Mouse (Mus musculus): ENCODE measurements around the gene Ptchd3. TPM values are rescaled to one million over a fixed set of nuclear protein-coding genes. Genes with fewer than 3 reads are reported as not detected.

Ptchd3 gene
- polyA plus RNA-seq (2015; fragmentation: Nextera tagmentation; extraction: Ambion mirVana), result not detected in 2 replicates

DNA sequence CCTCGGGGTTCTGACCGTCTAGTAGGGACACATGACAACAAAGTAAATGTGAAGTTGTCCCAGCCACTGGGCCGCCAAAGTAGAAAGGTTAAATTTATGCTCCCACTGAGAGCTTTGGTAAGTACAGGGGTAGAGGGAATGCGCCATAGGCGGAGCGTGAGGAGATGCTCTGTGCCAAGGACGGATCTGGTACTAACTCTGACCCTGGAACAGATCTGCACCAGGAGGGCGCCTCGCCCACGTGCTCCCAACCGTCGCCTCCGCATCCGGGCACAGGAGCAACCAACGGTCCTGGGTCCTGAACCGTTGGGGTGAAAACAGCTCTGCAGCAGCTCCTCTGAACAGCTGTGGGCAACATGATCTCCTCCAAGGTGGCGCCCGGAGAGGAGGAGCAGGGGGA, at the start of gene Ptchd3:
Gene Ptchd3 (plus strand): TSS at position 301 of the 400 bp plus-strand sequence.
- H3K9ac ChIP-seq, result no peak within 1 kb of the TSS
- no peaks in the 10 kb centered on the region for H3K36me3 ChIP-seq (replicated peaks)
- no peak within 1 kb of the TSS for H3K4me3 ChIP-seq
- WGBS, result 71% methylated on average over 18 of the region's 18 CpGs
- no peak within 1 kb of the TSS for H3K4me2 ChIP-seq
- H3K9me3 ChIP-seq, result no peaks in the 10 kb centered on the region
- no peak for ATAC-seq (replicated peaks)
- no peaks in the 10 kb centered on the region for H3K27me3 ChIP-seq (replicated peaks)
- H3K27ac ChIP-seq, result no peak within 1 kb of the TSS
- no peaks in the 10 kb centered on the region for H3K4me1 ChIP-seq

DNA sequence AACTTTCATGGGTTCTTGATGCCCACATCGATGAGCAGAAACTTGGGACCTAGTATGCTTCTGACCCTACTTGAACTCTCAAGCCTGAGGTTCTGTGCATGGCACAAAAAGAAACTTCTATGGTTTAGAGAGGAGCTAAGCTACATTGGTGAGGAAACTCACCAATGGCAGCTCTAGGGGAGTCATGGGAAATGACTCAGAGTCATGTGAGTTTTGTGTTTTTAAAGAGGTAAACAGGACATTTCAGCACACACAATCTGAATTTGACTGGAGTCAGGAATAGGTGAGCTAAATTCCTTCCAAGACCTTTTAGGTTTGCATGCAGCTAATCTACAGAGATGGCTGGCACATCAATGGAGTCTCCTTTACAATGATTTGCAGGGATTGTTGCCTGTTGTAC, 48.2 kb upstream of the Ptchd3 start:
- Histone ChIP-seq H3K4me3 (no peak overlapping the region), H3K9me3 (no peaks in the 10 kb centered on the region), H3K9ac (no peak overlapping the region), H3K4me1 (no peaks in the 10 kb centered on the region), H3K27ac (no peak overlapping the region), H3K27me3 (replicated peaks) (no peaks in the 10 kb centered on the region), H3K36me3 (replicated peaks) (no peaks in the 10 kb centered on the region), H3K4me2 (no peak overlapping the region)
- no peak for ATAC-seq (replicated peaks)
- 87% methylated on average over 1 of the region's 1 CpGs for WGBS

DNA sequence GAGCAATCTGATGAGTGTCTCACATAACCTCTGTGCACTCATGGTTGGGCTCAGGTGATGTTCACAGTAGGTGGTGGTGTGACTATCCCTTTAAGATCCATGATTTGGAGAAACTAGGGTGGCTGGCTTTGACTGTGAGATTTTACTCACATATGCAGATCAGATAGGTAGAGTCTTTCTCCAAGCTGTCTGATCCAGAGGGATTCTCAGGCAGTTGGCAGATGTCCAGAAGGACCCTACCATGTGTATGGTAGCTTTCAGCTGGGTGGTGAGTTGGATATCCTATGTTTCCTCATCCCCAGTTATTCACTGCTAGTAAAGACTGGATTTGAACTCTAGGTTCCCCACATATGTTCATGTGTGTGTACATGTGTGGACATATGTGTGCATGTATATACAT, 42.6 kb upstream of the Ptchd3 start:
- Histone ChIP-seq H3K4me3 (no peak overlapping the region), H3K9me3 (no peaks in the 10 kb centered on the region), H3K36me3 (replicated peaks) (no peaks in the 10 kb centered on the region), H3K4me2 (no peak overlapping the region), H3K27me3 (replicated peaks) (no peaks in the 10 kb centered on the region), H3K9ac (no peak overlapping the region), H3K27ac (no peak overlapping the region), H3K4me1 (no peaks in the 10 kb centered on the region)
- ATAC-seq (replicated peaks), result no peak

GRCm38 (mm10) chr11:121789566-121789965, 40.5 kb upstream of the Ptchd3 start:
- no peaks in the 10 kb centered on the region for H3K27me3 ChIP-seq (replicated peaks)
- H3K4me2 ChIP-seq, result no peak overlapping the region
- no peak overlapping the region for H3K9ac ChIP-seq
- H3K36me3 ChIP-seq (replicated peaks), result no peaks in the 10 kb centered on the region
- H3K4me3 ChIP-seq, result no peak overlapping the region
- H3K4me1 ChIP-seq, result no peaks in the 10 kb centered on the region
- no peak for ATAC-seq (replicated peaks)
- H3K9me3 ChIP-seq, result no peaks in the 10 kb centered on the region
- no peak overlapping the region for H3K27ac ChIP-seq
- 88% methylated on average over 3 of the region's 3 CpGs for WGBS

GRCm38 (mm10) chr11:121790671-121791094, 39.4 kb upstream of the Ptchd3 start:
- 80% methylated on average over 2 of the region's 2 CpGs for WGBS
- no peak for ATAC-seq (replicated peaks)
- no peaks in the 10 kb centered on the region for H3K36me3 ChIP-seq (replicated peaks)

GRCm38 (mm10) chr11:121791446-121791845, 38.6 kb upstream of the Ptchd3 start:
- Histone ChIP-seq H3K36me3 (replicated peaks) (no peaks in the 10 kb centered on the region), H3K4me1 (no peaks in the 10 kb centered on the region), H3K9ac (no peak overlapping the region), H3K4me3 (no peak overlapping the region), H3K27me3 (replicated peaks) (no peaks in the 10 kb centered on the region), H3K4me2 (no peak overlapping the region), H3K27ac (no peak overlapping the region), H3K9me3 (no peaks in the 10 kb centered on the region)
- ATAC-seq (replicated peaks), result no peak
- 84% methylated on average over 3 of the region's 3 CpGs for WGBS

More at GRCm38 (mm10) chr11:121790671-121791094, 39.4 kb upstream of the Ptchd3 start:
- Histone ChIP-seq H3K9me3 (no peaks in the 10 kb centered on the region), H3K27ac (no peak overlapping the region), H3K27me3 (replicated peaks) (no peaks in the 10 kb centered on the region), H3K4me1 (no peaks in the 10 kb centered on the region), H3K9ac (no peak overlapping the region), H3K4me3 (no peak overlapping the region), H3K4me2 (no peak overlapping the region)

DNA sequence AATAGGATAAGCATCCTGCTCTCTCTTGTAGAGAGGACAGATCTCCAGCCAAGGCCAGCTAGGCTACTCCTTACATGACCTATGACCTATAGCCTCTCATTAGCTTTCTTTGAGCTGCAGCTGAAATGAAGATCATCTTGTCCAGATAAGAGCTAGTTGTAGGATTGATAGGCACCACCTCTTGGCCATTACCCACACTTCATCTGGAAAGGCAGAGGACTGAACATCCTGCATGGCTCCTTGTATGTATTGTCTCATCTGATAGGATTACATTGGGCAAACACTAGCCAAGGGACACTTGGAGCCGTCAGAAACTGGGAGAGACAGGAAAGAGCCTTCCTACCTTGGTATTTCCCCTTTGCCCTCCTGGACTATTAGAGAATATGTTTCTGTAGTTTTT, 38.1 kb upstream of the Ptchd3 start:
- no peak overlapping the region for H3K27ac ChIP-seq
- no peak overlapping the region for H3K9ac ChIP-seq
- no peaks in the 10 kb centered on the region for H3K9me3 ChIP-seq
- no peak for ATAC-seq (replicated peaks)
- no peaks in the 10 kb centered on the region for H3K36me3 ChIP-seq (replicated peaks)
- H3K4me3 ChIP-seq, result no peak overlapping the region
- H3K4me1 ChIP-seq, result no peaks in the 10 kb centered on the region
- H3K4me2 ChIP-seq, result no peak overlapping the region
- no peaks in the 10 kb centered on the region for H3K27me3 ChIP-seq (replicated peaks)
- WGBS, result 70% methylated on average over 1 of the region's 1 CpGs

DNA sequence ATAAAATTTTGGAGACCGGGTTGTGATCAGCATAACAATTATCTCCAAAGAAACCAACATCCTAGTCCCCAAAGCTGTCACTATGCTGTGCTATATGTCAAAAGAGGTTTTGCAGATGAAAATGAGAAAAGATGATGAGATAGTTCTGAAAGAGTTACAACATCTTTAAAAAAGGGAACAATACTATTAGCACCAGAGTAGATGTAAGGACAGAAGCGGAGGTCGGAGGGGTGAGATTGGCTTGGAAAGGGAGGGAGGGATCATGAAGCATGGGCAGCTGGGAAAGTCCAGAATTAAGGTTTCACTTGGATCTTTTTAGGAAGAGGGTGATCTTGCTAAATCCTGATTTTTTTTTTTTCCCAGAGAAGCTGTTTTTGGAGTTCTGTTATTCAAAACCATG, 36.5 kb upstream of the Ptchd3 start:
- H3K9me3 ChIP-seq, result no peaks in the 10 kb centered on the region
- 90% methylated on average over 3 of the region's 3 CpGs for whole genome bisulfite sequencing
- H3K4me3 ChIP-seq, result no peak overlapping the region
- no peak overlapping the region for H3K4me2 ChIP-seq
- H3K4me1 ChIP-seq, result no peaks in the 10 kb centered on the region
- H3K36me3 ChIP-seq (replicated peaks), result no peaks in the 10 kb centered on the region
- no peak overlapping the region for H3K27ac ChIP-seq
- ATAC-seq (replicated peaks), result no peak
- H3K27me3 ChIP-seq (replicated peaks), result no peaks in the 10 kb centered on the region
- no peak overlapping the region for H3K9ac ChIP-seq

DNA sequence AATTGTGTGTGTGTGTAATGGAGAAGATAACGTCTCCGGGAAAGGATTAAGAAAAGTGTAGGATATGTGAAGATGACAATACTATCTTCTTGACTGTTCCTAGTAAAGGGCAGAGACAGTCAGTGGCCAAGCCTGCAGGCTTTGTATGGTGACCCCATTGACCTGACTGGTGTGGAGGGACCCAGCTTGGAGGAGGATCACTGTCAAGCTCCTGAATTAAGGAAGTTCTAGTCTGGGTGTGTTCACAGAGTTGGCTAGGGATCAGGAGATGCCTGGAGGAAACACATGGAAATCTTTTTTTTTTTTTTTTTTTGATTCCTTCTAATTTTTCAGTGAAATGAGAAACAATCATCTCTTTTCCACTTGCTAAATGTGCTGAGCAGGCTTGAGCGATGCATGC, 35.9 kb upstream of the Ptchd3 start:
- Histone ChIP-seq H3K4me1 (no peaks in the 10 kb centered on the region), H3K27me3 (replicated peaks) (no peaks in the 10 kb centered on the region), H3K9ac (no peak overlapping the region), H3K4me2 (no peak overlapping the region), H3K4me3 (no peak overlapping the region), H3K9me3 (no peaks in the 10 kb centered on the region), H3K36me3 (replicated peaks) (no peaks in the 10 kb centered on the region), H3K27ac (no peak overlapping the region)
- no peak for ATAC-seq (replicated peaks)
- WGBS, result 87% methylated on average over 3 of the region's 3 CpGs

- ATAC-seq (replicated peaks), result no peak
- H3K9me3 ChIP-seq, result no peaks in the 10 kb centered on the region
- H3K36me3 ChIP-seq (replicated peaks), result no peaks in the 10 kb centered on the region
- H3K27ac ChIP-seq, result no peak overlapping the region
- no peaks in the 10 kb centered on the region for H3K27me3 ChIP-seq (replicated peaks)
- WGBS, result 73% methylated on average over 6 of the region's 6 CpGs
- H3K4me2 ChIP-seq, result no peak overlapping the region
- no peaks in the 10 kb centered on the region for H3K4me1 ChIP-seq
- no peak overlapping the region for H3K9ac ChIP-seq
- H3K4me3 ChIP-seq, result no peak overlapping the region
Observed at GRCm38 (mm10) chr11:121794591-121795199, 35.4 kb upstream of the Ptchd3 start.

DNA sequence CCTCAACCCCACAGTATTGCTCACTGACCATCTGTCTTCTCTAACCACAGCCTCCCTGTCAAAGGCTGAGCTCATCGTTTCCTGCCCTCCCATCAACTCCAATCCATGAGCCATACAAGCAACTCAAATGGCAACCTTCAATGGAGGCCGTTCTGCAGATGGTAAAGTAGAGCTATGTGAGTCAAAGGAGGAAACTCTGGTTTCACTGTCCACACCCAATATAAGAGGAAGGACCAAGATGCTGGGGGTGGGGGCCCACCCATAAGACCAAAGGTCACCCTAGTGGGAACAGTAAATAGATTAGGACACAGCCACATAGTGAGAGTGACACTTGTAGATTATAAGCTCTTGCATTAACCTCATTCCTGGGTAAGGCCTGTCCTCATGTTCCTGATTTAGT, 34.1 kb upstream of the Ptchd3 start:
- no peak overlapping the region for H3K27ac ChIP-seq
- no peaks in the 10 kb centered on the region for H3K4me1 ChIP-seq
- WGBS, result 92% methylated on average over 2 of the region's 2 CpGs
- no peak overlapping the region for H3K9ac ChIP-seq
- no peak overlapping the region for H3K4me2 ChIP-seq
- no peaks in the 10 kb centered on the region for H3K36me3 ChIP-seq (replicated peaks)
- no peaks in the 10 kb centered on the region for H3K27me3 ChIP-seq (replicated peaks)
- H3K9me3 ChIP-seq, result no peaks in the 10 kb centered on the region
- no peak for ATAC-seq (replicated peaks)
- H3K4me3 ChIP-seq, result no peak overlapping the region

GRCm38 (mm10) chr11:121798591-121798990, 31.5 kb upstream of the Ptchd3 start:
- ATAC-seq (replicated peaks), result no peak
- H3K4me3 ChIP-seq, result no peak overlapping the region
- no peak overlapping the region for H3K27ac ChIP-seq
- H3K36me3 ChIP-seq (replicated peaks), result no peaks in the 10 kb centered on the region
- WGBS, result 76% methylated on average over 2 of the region's 2 CpGs
- H3K4me1 ChIP-seq, result no peaks in the 10 kb centered on the region
- no peak overlapping the region for H3K4me2 ChIP-seq
- no peaks in the 10 kb centered on the region for H3K27me3 ChIP-seq (replicated peaks)
- H3K9me3 ChIP-seq, result no peaks in the 10 kb centered on the region
- H3K9ac ChIP-seq, result no peak overlapping the region

DNA sequence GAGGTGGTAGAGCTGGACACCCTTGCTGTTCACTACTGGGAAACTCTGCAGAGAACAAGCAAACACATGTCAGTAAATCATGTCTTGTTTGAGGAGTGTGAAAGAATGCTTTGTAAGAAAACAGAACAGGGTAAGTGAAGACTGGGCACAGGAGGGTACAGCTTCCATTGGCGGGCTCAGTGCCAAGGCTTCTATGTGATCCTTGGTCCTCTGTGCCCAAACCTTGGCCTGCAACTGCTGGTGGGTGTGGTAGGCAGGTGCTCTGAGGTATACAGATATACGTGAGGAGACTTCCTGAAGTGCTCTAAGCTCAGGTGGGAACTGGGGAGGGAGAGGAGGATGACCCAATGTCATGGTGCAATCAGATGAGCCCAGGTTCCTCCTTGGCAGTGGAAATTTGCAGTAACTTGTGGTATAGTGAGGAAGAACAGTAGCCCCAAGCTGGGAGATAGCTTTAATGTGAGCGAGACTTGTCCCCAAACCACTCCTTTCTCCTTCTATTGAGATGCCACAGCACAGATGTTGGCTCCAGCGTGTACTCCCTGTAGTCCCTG, 30.2 kb upstream of the Ptchd3 start:
- no peak overlapping the region for H3K27ac ChIP-seq
- H3K4me1 ChIP-seq, result no peaks in the 10 kb centered on the region
- no peak for ATAC-seq (replicated peaks)
- no peak overlapping the region for H3K9ac ChIP-seq
- H3K27me3 ChIP-seq (replicated peaks), result no peaks in the 10 kb centered on the region
- no peaks in the 10 kb centered on the region for H3K36me3 ChIP-seq (replicated peaks)
- WGBS, result 89% methylated on average over 4 of the region's 4 CpGs
- H3K4me2 ChIP-seq, result no peak overlapping the region
- no peak overlapping the region for H3K4me3 ChIP-seq
- H3K9me3 ChIP-seq, result no peaks in the 10 kb centered on the region

All from midbrain, embryonic 15.5 days (tissue).